Mouse (Mus musculus) intestine, embryonic 16.5 days (tissue): ENCODE measurements around the gene Sh3glb2. TPM values are rescaled to one million over a fixed set of nuclear protein-coding genes. Genes with fewer than 3 reads are reported as not detected.

ENCODE experiments used
- ATAC-seq: fragments of 200-750 bp; cut with Nextera tagmentation; 2 replicates; pipeline ENCODE4 v1.8.0; 2017; ENCODE audit warnings: moderate TSS enrichment, moderate library complexity
- H3K27ac ChIP-seq: fragments of 300-500 bp; sonication (generic); 2 replicates; pipeline ENCODE4 v1.5.1; 2014; ENCODE audit warnings: mild to moderate bottlenecking, low read length
- H3K27me3 ChIP-seq: fragments of 300-500 bp; sonication (generic); replicated peaks from 2 replicates; pipeline ENCODE4 v1.6.1; 2014; ENCODE audit warnings: low read length, control low read depth, mixed read lengths; ENCODE audit not compliant: control insufficient read depth, insufficient read depth
- H3K36me3 ChIP-seq: fragments of 300-500 bp; sonication (generic); 2 replicates; pipeline ENCODE4 v1.6.1; 2014; ENCODE audit warnings: low read length, control low read depth; ENCODE audit not compliant: control insufficient read depth, insufficient read depth
- H3K4me1 ChIP-seq: fragments of 300-500 bp; sonication (generic); 2 replicates; pipeline ENCODE4 v1.6.1; 2014; ENCODE audit warnings: low read length, control low read depth, mixed read lengths; ENCODE audit not compliant: control insufficient read depth, insufficient read depth
- H3K4me2 ChIP-seq: fragments of 300-500 bp; sonication (generic); 2 replicates; pipeline ENCODE4 v1.6.1; 2014; ENCODE audit warnings: low read depth, low read length, control low read depth
- H3K4me3 ChIP-seq: fragments of 300-500 bp; sonication (generic); 2 replicates; pipeline ENCODE4 v1.5.1; 2014; ENCODE audit warnings: mild to moderate bottlenecking, low read length
- H3K9ac ChIP-seq: fragments of 300-500 bp; sonication (generic); 2 replicates; pipeline ENCODE4 v1.6.1; 2014; ENCODE audit warnings: low read depth, low read length
- H3K9me3 ChIP-seq: fragments of 300-500 bp; sonication (generic); 2 replicates; pipeline ENCODE4 v1.6.1; 2016; ENCODE audit warnings: low read length, control low read depth; ENCODE audit not compliant: control insufficient read depth
- WGBS: fragments of 180-500 bp; shearing (Covaris S2); extraction: QIAGEN DNeasy Blood & Tissue Kit; methylation state at CpG from one replicate; pipeline ENCODE4 v1.1.7; 2014; 5-methylcytosine and 5-hydroxymethylcytosine counted together
- polyA plus RNA-seq: library from polyadenylated mRNA; unstranded; fragments of >200 nt; fragmentation: Nextera tagmentation; extraction: Ambion mirVana; gene quantifications from 2 replicates; pipeline ENCODE4 v1.2.1, GENCODE M21; 2015

Gene Sh3glb2
- polyA plus RNA-seq, 1 experiment from 2014 or later: 71.4 TPM

DNA sequence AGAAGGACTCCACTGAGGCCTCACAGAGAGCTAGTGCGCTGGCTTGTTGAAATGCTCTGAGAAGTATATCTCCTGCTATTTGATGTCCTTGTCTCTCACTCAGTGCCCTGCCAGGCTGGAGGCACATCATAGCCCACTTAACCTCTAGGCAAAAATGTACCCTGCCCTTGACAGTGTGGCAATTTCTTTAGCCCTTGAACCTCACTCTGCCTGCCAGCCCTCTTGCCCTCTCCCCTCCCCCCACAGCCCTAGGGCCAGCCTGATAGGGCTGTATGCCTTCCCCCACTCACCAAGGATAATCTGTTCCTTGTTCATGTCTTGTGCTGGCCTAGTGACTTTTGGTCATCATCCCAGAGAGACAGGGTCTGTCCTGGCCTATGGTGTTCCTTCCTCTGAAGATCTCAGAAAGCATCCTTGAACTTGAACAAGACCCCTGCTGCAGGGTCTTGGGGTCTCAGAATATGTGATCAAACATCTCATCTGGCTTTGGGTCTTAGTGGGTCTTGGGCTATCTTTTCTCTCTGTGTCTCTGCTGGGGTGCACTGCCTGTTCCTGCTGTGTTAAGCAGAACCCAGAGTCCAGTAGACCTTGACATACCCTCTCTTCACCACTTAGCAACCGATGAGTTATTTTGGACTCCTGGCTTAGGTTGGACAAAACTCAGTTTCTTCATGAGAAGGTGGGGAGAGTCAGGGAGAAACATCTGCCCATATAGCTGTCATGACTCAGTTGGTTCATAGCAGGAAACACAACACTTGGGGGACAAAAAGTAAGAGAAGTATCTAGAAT, 6.3 kb upstream of the Sh3glb2 start:
- H3K36me3 ChIP-seq: peaks cover 9% of the 10 kb centered on the region
- peak overlapping the region; percentile 83; the same call in 1 of the 2 replicates for H3K9ac ChIP-seq
- ATAC-seq: no peak
- peak overlapping the region; percentile 94 for H3K4me3 ChIP-seq
- no peaks in the 10 kb centered on the region for H3K27me3 ChIP-seq
- no peak overlapping the region for H3K27ac ChIP-seq
- peaks cover 14% of the 10 kb centered on the region for H3K4me1 ChIP-seq
- H3K4me2 ChIP-seq: peak overlapping the region; percentile 86
- no peaks in the 10 kb centered on the region for H3K9me3 ChIP-seq
- 86% methylated on average over 2 of the region's 2 CpGs for WGBS

- under 1% methylated on average over 54 of the region's 54 CpGs for WGBS
- Histone ChIP-seq H3K4me3 (peak within 1 kb of the TSS; percentile 94), H3K4me2 (peak within 1 kb of the TSS; percentile 86), H3K27ac (peak within 1 kb of the TSS; percentile 78), H3K9me3 (no peaks in the 10 kb centered on the region), H3K27me3 (no peaks in the 10 kb centered on the region), H3K36me3 (peaks cover 6% of the 10 kb centered on the region; the same call in 1 of the 2 replicates), H3K4me1 (peaks cover 17% of the 10 kb centered on the region), H3K9ac (peak within 1 kb of the TSS; percentile 83)
- peak; percentile 98 for ATAC-seq
Observed at GRCm38 (mm10) chr2:30363773-30364650, 4.9 kb upstream of the Sh3glb2 start, which contains the start of gene Miga2. Miga2 (plus strand) TSS chr2:30364233.

- Histone ChIP-seq H3K4me3 (no peak overlapping the region), H3K9me3 (no peaks in the 10 kb centered on the region), H3K4me2 (no peak overlapping the region), H3K27ac (no peak overlapping the region), H3K9ac (no peak overlapping the region), H3K27me3 (no peaks in the 10 kb centered on the region), H3K4me1 (peaks cover 26% of the 10 kb centered on the region), H3K36me3 (no peaks in the 10 kb centered on the region)
- no peak for ATAC-seq
- 73% methylated on average over 5 of the region's 5 CpGs for WGBS
Observed at GRCm38 (mm10) chr2:30362865-30363264, 3.7 kb upstream of the Sh3glb2 start.

GRCm38 (mm10) chr2:30360626-30361025, 1.5 kb upstream of the Sh3glb2 start:
- H3K9me3 ChIP-seq: no peaks in the 10 kb centered on the region
- WGBS: 49% methylated on average over 10 of the region's 10 CpGs

GRCm38 (mm10) chr2:30357552-30358510, 1.3 kb downstream of the Sh3glb2 start:
- peak overlapping the region; percentile 82 for H3K9ac ChIP-seq
- peak overlapping the region; percentile 73 for H3K4me3 ChIP-seq
- WGBS: 47% methylated on average over 8 of the region's 8 CpGs
- H3K27me3 ChIP-seq: no peaks in the 10 kb centered on the region
- no peaks in the 10 kb centered on the region for H3K9me3 ChIP-seq
- H3K36me3 ChIP-seq: peaks cover 7% of the 10 kb centered on the region; the same call in 1 of the 2 replicates
- H3K4me1 ChIP-seq: peaks cover 34% of the 10 kb centered on the region
- H3K4me2 ChIP-seq: peak overlapping the region; percentile 93
- peak; percentile 4; the same call in 1 of the 2 replicates for ATAC-seq
- H3K27ac ChIP-seq: peak overlapping the region; percentile 34

More at GRCm38 (mm10) chr2:30360626-30361025, 1.5 kb upstream of the Sh3glb2 start:
- peak overlapping the region; percentile 55; the same call in 1 of the 2 replicates for H3K27ac ChIP-seq
- ATAC-seq: no peak
- no peaks in the 10 kb centered on the region for H3K27me3 ChIP-seq
- H3K9ac ChIP-seq: peak overlapping the region; percentile 5; the same call in 1 of the 2 replicates
- H3K4me2 ChIP-seq: no peak overlapping the region; the same call in 1 of the 2 replicates
- H3K4me3 ChIP-seq: no peak overlapping the region
- H3K36me3 ChIP-seq: no peaks in the 10 kb centered on the region
- peaks cover 44% of the 10 kb centered on the region for H3K4me1 ChIP-seq

DNA sequence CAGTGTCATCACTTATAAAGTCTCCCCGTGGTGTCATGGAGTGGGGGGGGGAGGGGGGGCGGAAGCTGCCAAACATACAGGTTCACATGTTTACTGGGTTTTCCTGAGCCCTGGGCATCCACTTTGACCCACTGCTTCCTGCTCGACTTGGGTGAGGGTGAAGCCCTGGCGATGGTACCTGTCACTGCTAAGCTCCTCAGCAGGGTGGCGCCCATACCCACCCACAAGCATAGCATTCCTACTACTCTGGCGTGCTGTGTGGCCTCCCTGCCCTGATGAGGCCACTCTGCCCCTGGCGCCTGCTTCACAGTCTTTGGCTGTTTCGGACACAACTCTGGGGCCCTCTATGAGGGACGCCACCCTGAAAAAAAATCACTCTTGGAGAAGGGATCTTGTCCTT, 2.2 kb downstream of the Sh3glb2 start:
- H3K36me3 ChIP-seq: peaks cover 7% of the 10 kb centered on the region; the same call in 1 of the 2 replicates
- ATAC-seq: no peak
- H3K9me3 ChIP-seq: no peaks in the 10 kb centered on the region
- peaks cover 34% of the 10 kb centered on the region for H3K4me1 ChIP-seq
- no peak overlapping the region for H3K4me3 ChIP-seq
- H3K27ac ChIP-seq: no peak overlapping the region
- WGBS: 57% methylated on average over 9 of the region's 9 CpGs
- H3K9ac ChIP-seq: 0 out of 2 replicates have a peak overlapping the region, but pooled peaks have one; percentile 82
- no peaks in the 10 kb centered on the region for H3K27me3 ChIP-seq
- H3K4me2 ChIP-seq: no peak overlapping the region

GRCm38 (mm10) chr2:30356266-30356665, 2.9 kb downstream of the Sh3glb2 start:
- no peak overlapping the region for H3K27ac ChIP-seq
- no peak overlapping the region for H3K9ac ChIP-seq
- no peak overlapping the region for H3K4me2 ChIP-seq

DNA sequence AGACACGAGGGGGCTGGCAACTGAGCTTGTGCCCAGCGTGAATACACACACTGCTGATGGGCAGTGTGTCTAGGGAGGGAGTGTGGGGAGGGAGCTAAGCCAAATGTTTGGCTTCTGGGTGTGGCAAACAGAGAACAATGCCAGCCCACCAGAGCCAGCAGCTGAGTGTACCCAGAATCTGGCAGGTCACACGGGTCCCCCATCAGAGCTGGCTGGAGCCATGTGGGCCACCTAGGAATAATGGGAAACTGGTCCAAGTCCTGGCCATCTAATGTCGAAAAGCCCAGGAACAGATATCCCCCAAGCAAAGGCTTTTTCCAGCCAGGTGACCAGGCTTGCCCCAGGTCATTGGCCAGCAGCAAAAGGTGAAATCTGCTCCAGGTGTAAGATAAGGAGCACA, 3.3 kb downstream of the Sh3glb2 start:
- Histone ChIP-seq H3K9me3 (no peaks in the 10 kb centered on the region), H3K4me3 (no peak overlapping the region), H3K9ac (0 out of 2 replicates have a peak overlapping the region, but pooled peaks have one; percentile 3), H3K4me1 (peaks cover 32% of the 10 kb centered on the region), H3K36me3 (peaks cover 7% of the 10 kb centered on the region; the same call in 1 of the 2 replicates), H3K27me3 (no peaks in the 10 kb centered on the region), H3K4me2 (no peak overlapping the region), H3K27ac (no peak overlapping the region)
- no peak for ATAC-seq
- WGBS: 46% methylated on average over 4 of the region's 4 CpGs

More at GRCm38 (mm10) chr2:30356266-30356665, 2.9 kb downstream of the Sh3glb2 start:
- no peak for ATAC-seq
- H3K4me1 ChIP-seq: peaks cover 34% of the 10 kb centered on the region
- whole genome bisulfite sequencing: 35% methylated on average over 4 of the region's 4 CpGs
- no peak overlapping the region for H3K4me3 ChIP-seq
- H3K9me3 ChIP-seq: no peaks in the 10 kb centered on the region
- peaks cover 7% of the 10 kb centered on the region; the same call in 1 of the 2 replicates for H3K36me3 ChIP-seq
- H3K27me3 ChIP-seq: no peaks in the 10 kb centered on the region
